Mouse (Mus musculus): ENCODE measurements around the gene Mark1.

Gene Mark1

GRCm38 (mm10) chr1:184886160-184886559 is 113.2 kb downstream of the Mark1 start:
- DNase-seq, result no peak

- DNase-seq, result peak; percentile 13 to 22
These were observed 116.8 kb downstream of the Mark1 start, which contains the start of gene C130074G19Rik for GRCm38 (mm10) chr1:184882281-184883268. TSS of gene C130074G19Rik (minus strand) at chr1:184883218.

GRCm38 (mm10) chr1:184881861-184882260 is 117.5 kb downstream of the Mark1 start:
- no peak for DNase-seq

DNA sequence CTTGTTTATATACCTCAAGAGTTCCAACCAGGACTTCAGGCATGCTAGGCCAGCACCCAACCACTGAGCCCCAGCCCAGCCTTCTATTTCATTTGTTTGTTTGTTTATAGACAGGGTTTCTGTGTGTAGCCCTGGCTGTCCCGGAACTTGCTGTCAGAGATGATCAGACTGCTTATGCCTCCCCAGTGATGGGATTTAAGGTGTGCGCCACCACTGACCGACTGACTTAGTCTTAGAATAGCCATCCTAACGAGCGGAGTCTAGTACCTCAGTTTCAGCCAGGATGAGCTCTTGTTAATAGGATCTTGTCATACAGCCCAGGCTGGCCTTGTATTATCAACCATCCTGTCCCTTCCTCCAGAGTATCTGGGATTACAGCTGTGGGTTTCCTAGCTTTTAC is 118.2 kb downstream of the Mark1 start:
- DNase-seq, result no peak

- no peak for DNase-seq
These were observed 120.5 kb downstream of the Mark1 start for GRCm38 (mm10) chr1:184878860-184879259.

GRCm38 (mm10) chr1:184877306-184877705 is 122.1 kb downstream of the Mark1 start:
- DNase-seq, result no peak

GRCm38 (mm10) chr1:184873910-184874309 is 125.5 kb downstream of the Mark1 start:
- DNase-seq, result no peak

DNA sequence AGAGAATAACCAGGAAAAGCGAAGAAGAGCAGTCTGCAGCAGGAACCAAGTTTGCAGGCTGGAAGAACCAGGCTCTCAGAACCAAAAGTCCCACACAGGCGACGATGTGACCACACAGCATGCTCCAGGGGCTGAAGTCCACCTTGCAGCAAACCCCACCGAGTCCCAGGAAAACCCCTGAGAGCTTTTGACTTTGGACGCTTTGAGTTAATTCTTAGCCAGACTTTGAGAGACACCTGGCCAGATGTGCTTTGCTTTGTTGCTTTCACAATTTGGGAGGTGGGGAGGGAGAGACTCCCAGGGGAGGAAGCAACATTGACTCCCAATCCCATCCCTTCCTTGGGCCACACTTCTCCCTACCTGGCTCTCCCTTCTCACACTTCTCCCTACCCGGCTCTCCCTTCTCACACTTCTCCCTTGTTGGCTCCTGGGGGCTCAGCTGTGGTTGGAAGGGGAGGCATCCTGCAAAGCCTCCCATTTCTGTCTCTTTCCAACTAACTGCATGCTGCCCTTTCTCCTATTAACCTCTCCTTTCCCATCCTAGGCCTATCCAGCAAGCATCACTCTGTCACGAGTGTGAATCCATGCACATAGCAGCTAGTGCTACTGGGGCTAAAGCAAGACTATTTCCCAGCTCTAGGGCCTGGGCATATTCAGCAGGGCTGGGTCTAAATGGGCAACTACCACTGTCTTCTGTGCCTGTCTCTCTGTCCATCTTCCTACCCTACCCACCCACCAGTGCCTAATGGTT is 127.1 kb downstream of the Mark1 start:
- DNase-seq, result no peak

- no peak for DNase-seq
These were observed 127.9 kb downstream of the Mark1 start for GRCm38 (mm10) chr1:184871506-184871905.

DNA sequence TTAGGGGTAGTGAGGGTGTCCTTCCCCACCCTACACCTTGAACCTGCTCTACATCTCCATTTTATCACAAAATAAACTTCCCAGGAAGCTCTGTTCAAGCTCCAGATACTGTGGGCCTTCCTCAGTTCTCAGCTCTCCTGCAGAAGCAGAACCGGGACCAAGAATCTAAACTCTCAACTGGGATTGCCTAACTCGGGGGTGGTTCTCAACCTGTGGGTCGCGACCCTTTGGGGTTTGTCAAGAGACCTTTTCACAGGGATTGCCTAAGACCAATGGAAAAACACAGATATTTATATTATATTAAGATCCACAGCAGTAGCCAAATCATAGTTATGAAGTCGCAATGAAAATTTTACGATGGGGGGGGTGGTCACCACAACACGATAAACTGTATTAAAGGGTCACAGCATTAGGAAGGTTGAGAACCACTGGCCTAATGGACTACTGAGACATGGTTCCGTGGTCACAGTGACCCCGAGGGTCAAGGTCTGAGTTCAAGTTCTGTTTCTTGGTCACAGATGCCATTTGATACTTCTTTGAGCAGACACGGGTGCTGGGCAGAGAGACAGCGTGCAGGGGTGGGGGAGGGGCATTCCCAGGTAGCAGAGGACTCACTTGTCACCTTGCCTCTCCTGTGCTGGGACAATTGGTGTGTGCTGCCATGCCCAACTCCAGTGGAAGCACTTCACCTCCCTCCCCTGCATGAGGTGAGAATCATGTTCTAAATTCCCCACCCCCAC is 128.6 kb downstream of the Mark1 start:
- DNase-seq, result no peak

- no peak for DNase-seq
These were observed 129.3 kb downstream of the Mark1 start for GRCm38 (mm10) chr1:184869939-184870565.

DNA sequence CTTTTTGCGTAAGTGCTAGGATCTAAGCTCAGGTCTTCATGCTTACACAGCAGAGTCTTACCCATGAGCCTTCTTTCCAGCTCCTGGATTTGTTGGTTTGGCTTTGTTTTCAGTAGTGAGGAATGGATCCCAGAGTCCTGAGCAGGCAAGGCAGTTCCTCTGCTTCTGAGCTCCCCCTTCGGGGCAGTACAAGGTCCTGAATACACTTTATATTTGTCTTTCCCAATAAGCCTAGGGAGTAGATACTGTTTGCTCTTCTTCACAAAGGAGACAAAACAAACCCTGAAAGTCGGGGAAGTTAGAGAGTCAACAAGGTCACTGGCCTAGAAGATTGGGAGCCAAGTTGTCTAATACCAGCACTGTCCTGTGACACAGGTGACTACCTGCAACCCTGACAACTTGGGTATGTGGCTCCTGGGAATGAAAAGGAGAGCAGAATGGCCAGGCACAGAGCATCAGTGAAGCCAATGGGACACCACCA is 131.7 kb downstream of the Mark1 start:
- no peak for DNase-seq

DNA sequence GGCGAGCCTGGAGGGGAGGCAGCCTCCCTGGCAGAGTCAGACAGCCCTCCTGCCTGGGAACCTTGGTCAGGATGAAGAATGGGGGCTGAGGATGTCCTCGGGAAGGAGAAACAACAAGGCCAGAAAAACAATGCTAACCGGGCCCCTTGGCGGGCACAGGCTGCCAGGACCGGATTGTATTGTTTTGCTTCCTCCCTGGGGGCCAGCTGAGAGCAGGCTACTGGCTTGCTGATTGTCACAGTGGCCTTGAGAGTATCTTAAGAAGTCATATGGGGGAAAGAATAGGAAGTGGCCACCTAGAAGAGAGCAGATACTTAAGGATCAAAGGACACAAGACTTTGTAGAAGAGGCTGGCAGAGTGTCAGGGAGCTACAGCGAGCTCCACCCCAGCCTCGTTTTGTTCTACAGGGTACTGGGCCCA is 135.0 kb downstream of the Mark1 start:
- no peak for DNase-seq

- no peak for DNase-seq
These were observed 136.7 kb downstream of the Mark1 start for GRCm38 (mm10) chr1:184862636-184863035.

DNA sequence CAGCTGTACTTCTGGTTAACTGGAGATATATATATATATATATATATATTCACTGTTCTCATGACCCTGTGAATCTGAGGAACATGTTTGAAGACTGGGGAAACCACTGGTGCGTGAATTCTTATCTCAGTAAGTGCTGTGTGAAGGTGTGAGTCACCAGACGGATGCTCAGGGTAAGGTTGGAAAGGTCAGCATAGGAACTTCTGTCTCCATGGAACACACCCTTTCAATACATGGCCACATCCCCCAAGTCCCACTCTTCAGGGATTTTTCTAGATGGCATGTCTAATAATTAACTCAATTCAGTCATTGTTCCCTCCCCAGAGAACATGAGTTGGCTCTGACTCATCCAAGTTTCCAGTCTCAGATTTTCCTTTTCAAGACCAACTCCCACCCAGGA is 137.8 kb downstream of the Mark1 start:
- no peak for DNase-seq

DNA sequence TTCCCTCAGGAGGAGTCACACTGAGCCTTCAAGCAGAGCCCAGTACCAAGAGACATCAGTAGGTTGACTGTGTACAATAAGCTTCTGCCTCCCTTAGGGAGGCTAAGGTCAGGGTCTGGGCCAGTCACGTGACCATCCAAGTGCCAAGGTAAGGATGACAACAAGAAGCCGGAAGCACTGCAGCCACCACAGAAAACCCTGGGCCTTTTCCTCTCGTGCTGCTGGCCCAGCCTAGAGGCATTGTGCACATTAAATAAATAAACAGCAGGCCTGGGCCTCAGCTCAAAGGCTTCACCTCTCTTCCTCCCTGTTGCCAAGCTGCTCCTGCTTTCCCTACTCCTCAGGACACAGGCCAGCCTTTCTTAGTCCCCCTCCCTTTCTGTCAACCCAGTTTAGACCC is 139.1 kb downstream of the Mark1 start:
- no peak for DNase-seq

DNA sequence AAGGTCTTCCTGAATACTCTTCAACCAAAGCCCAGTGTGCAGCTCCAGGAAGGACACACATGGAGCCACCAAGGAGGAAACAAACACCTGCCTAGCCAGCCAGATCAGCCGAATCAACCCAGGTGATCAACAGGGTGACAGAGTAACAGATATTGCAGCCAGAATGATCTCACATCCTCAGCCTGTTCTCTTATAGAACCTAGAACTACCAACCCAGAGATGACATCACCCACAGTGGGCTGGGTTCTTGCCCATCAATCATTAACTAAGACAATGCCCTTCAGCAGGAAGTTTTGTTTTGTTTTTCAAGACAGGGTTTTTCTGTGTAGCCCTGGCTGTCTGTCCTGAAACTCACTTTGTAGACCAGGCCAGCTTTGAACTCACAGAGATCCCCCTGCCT is 141.1 kb downstream of the Mark1 start:
- DNase-seq, result no peak

GRCm38 (mm10) chr1:184857216-184857615 is 142.2 kb downstream of the Mark1 start:
- no peak for DNase-seq

GRCm38 (mm10) chr1:184853922-184854321 is 145.4 kb downstream of the Mark1 start:
- DNase-seq, result no peak

DNA sequence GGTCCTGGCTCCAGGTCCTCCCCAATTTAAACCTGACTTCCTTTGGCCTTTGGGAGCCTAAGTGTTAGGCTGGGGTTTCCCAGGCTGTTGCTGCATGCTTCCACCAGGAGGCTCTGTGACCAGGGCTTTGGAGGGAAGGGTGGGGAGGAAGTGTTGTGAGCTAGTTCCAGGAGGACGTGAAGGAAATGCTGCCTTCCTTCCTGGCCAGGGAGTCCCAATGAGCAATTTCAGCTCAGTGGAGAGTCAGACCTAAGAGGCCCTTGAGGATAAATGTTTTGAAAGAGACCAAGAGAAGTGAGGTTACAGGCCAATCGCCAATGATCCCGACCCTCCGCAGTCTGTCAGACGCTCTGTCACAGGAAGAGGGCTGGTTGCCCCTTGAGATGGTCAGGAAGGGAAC is 146.0 kb downstream of the Mark1 start:
- peak; percentile 60 to 69 for DNase-seq

DNA sequence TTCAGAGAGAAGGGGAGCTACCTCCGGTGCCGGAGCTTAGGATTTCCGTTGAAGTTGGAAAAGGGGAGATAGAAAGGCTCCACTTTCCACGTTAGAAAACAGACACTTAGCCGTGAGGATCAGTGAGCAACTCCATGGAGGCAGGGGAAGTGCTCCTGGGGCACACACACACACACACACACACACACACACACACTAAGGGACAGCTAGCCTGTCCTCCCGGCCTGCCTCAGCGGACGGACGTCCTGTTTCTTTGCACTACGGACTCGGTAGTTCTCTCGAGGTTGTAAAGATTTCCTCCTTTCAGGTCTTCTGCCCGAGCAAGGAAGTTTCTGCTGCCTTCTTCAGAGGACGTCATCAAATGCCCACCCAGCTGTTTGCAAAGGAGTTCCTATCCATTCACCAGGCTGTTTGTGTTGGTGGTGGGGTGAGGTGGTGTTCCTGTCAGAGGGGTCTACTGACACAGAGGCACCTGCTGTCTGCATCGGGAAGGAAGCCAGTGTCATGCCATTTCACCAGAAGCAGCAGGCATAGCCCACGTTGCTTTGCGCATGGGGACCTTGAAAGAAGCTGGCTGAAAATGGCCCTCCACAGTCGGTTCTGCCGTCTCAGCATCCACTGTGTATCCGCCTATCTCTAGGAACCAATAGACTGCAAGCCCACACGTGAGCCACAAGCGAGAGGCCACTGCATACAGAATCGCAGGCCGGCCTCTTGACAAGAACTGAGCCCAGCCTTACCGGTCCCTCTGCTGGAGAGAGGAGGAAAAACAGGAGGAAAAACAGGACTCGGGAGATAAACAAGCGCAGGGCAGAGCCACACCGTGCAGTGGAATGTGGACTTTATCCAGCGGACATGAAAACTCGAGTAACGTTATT is 147.4 kb downstream of the Mark1 start:
- peak; percentile 62 to 68 for DNase-seq
